Mouse (Mus musculus): ENCODE measurements around the gene Parp11.

Gene Parp11

DNA sequence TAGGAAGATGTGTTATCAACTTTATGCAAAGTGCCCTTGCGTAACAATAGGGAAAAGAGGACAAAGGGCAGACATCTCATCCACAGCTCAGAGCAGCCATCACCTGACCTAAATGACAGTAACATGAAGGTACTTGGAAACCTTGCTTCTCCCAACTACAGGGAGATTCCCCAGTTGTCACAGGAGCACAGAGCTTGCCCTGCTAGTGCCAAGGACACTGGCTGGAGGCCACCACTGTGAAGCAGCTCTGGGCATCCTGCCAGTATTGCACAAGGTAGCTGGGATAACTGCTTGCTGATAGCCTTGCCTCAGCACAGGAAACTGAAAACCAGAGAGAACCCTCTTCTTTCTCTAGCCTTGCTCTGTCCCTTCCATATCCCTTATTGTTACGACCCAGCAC is 82.8 kb downstream of the Parp11 start:
- ChIA-PET POLR2A (interaction anchor here in 3 of 4 experiments (0.6 to 1.4 kb wide), 5 partner anchors 10 to 614 kb away, joined by 3 to 5 read pairs (median 3); partner anchors contain the start of gene Cracr2a (in 1 of the 3)), CTCF (interaction anchor here in 3 of 4 experiments (0.6 to 2.1 kb wide), 3 partner anchors 12 to 469 kb away, joined by 4 to 13 read pairs (median 5); no protein-coding TSS in a partner anchor)

- CTCF ChIA-PET: interaction anchor here in 3 of 4 experiments (0.6 to 2.1 kb wide), 5 partner anchors 11 to 469 kb away, joined by 3 to 13 read pairs (median 6); no protein-coding TSS in a partner anchor
- POLR2A ChIA-PET: interaction anchor here in 2 of 4 experiments (0.8 to 1.4 kb wide), 2 partner anchors 9 to 675 kb away, joined by 3 to 10 read pairs; no protein-coding TSS in a partner anchor
Observed at GRCm38 (mm10) chr6:127530206-127530605, 83.6 kb downstream of the Parp11 start.

DNA sequence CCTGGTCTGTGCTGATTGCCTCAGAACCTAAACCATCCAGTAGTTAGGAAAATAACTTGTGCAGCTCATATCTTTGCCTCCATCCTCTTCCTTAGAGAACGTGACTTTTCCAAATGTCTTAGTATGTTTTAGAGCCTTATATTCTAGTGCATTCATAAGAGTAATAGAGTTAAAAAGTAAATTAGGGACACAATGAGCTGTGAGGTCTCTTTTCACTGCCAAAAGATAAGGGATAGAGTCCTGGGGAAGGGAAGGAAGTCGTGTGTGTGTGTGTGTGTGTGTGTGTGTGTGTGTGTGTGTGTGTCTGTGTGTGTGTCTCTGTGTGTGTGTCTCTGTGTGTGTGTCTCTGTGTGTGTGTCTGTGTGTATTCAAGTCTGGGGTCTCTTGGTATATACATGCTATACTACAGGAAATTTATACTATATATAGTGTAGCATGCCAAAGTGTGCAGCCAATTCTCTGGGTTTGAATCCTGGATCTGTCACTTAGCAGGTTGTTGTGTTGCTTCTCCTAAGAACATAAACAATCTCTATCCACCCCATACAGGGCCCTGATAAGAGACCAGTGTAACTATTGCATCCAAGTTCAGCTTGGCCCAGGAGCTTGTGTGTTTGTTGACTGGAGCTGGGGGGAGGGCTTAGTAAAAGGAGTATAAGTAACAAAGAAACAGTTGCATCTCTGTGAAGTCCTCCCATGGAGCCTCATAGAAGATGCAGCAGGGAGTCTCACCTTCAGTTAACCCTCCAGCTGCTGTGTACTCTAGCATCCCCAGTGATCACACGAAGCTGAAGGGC is 85.0 kb downstream of the Parp11 start:
- CTCF ChIA-PET: interaction anchor here in 2 of 4 experiments (1.5 kb wide), 3 partner anchors 10 kb away, joined by 5 to 6 read pairs (median 5); no protein-coding TSS in a partner anchor
- POLR2A ChIA-PET: no interaction called here

DNA sequence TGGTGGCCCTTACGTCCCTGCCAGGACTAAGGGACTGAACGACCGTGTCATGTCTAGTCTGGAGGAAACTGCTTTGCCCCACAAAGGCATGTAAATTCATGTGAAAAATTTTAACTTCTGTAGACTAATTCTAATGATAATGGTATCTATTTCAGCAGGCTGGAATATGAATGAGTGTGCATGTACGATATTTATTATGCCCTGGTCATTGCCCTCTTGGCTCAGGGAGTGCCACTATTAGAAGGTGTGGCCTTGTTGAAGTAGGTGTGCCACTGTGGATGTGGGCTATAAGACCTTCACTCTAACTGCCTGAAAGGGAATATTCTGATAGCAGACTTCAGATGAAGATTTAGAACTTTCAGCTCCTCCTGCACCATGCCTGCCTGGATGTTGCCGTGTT is 85.7 kb downstream of the Parp11 start:
- ChIA-PET CTCF (interaction anchor here in 2 of 4 experiments (1.5 kb wide), 2 partner anchors 9 kb away, joined by 5 read pairs; no protein-coding TSS in a partner anchor), POLR2A (no interaction called here)

DNA sequence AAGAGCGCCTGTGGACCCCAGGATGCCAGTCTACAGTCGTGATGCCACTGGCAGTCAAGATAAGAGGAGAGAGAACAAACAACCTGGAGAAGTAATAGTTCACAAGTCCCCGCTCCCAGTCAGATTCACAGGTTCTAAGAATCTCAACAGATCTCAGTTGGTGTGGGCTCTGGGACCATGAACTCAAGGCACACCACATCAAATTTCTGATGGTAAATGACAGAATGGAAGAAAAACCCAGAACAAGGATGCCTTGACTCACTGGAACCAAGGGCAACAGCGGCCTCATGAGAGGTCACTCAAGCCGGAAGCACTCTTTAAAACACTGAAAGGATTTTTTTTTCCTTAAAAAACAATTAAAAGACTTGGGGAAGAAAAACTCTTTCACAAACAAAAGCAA is 87.1 kb downstream of the Parp11 start:
- ChIA-PET CTCF (no interaction called here), POLR2A (no interaction called here)

DNA sequence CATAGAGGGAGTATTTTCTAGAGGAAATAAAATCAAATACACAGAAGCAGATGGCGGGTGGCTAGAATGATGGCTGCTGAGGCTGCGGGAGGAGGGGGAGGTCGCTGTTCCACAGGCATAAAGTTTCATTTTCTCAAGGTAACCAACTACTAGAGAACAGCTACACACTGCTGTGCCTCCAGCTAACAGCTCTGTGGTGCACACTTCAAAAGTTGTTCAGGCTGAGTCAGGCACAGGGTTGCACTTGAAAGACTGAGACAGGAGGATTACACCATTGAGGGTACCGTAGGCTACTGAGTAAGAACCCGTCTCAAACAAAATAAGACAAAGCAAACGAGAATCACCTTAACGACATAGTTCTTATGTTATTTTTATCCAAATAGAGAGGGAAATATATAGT is 90.4 kb downstream of the Parp11 start:
- POLR2A ChIA-PET: no interaction called here
- CTCF ChIA-PET: interaction anchor here in 1 of 4 experiments (0.7 kb wide), 1 partner anchor 39 kb away, joined by 5 read pairs; no protein-coding TSS in a partner anchor

DNA sequence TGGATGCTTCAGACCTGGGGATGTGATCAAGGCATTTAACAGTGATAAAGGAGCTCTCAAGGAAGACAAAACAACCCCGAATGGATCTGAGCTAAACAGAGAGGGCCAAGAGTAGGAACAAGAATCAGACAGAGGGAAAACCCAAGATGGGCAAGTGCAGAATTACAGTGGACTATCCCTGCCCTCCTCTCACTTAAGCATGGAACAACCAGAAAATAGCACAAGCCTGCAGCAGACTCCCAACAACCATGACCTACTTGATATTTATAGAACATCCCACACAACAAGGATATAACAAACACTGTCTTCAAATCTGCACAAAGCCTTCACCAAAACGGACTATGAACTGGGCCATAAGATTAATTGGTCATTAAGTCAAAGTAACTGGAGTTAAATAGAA is 91.5 kb downstream of the Parp11 start:
- ChIA-PET POLR2A (no interaction called here), CTCF (interaction anchor here in 2 of 4 experiments (0.6 to 0.7 kb wide), 2 partner anchors 12 to 401 kb away, joined by 3 to 4 read pairs; no protein-coding TSS in a partner anchor)

GRCm38 (mm10) chr6:127539226-127539625 is 92.6 kb downstream of the Parp11 start:
- ChIA-PET POLR2A (interaction anchor here in 2 of 4 experiments (0.7 to 1.1 kb wide), 3 partner anchors 9 to 882 kb away, joined by 3 to 6 read pairs (median 3); no protein-coding TSS in a partner anchor), CTCF (interaction anchor here in 3 of 4 experiments (0.5 to 1.7 kb wide), 10 partner anchors 14 to 1035 kb away, joined by 3 to 7 read pairs (median 4); no protein-coding TSS in a partner anchor)

DNA sequence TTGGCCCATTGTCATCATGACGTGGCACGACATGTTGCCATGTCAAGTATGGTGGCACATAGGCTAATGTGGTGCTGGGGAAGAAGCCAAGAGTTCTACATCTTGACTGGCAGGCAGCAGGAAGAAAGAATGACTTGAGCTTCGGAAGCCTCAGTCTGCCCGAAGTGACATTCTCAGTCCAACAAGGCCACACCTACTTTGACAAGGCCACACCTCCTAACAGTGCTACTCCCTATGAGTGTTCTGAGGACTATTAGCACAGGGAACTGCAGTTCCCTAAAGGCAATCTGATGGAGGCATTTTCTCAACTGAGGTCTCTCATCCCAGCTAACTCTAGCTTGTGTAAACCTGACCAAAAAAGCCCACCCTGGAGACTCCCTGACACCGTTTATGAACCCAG is 93.0 kb downstream of the Parp11 start:
- ChIA-PET POLR2A (interaction anchor here in 2 of 4 experiments (0.7 to 1.1 kb wide), 4 partner anchors 10 to 881 kb away, joined by 3 to 6 read pairs (median 3); no protein-coding TSS in a partner anchor), CTCF (interaction anchor here in 3 of 4 experiments (0.5 to 1.7 kb wide), 10 partner anchors 14 to 1035 kb away, joined by 3 to 7 read pairs (median 3); no protein-coding TSS in a partner anchor)

GRCm38 (mm10) chr6:127540517-127540916 is 93.9 kb downstream of the Parp11 start:
- ChIA-PET POLR2A (no interaction called here), CTCF (interaction anchor here in 2 of 4 experiments (0.6 to 1.7 kb wide), 5 partner anchors 13 to 388 kb away, joined by 3 to 7 read pairs (median 3); no protein-coding TSS in a partner anchor)

DNA sequence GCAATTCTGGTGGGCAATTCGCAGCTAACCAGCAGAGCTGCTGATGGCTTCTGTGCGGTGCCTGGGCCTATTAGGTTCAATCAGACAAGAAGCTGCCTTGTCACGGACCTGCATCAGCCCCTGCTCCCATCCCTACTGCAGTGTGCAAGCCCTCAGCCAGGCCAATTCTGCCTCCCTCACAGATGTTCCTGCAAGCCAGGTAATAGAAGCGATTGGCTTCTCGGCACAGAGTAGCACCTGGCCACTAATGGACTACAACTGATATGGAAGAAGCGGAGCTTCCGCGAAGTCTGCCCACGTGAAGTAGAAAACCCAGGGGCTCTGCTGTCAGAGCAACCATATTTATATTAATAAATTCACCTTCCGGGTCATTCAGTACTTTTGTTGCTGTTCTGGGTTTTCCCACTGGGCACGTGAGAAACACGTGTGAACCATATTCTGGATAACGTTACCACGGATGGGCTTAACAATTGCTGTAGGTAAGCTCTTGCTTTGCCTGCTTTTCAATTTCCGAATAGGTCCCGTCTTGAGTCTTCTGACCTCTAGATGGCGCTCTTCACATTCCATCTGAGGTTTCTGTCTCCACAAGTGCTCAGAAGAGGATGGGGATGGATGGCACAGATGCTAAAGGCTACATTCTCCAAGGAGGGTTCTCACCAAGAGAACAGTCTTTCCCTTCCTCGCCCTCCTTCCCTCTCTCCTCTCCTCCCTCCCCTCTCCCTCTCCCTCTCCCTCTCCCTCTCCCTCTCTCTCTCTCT is 95.2 kb downstream of the Parp11 start:
- CTCF ChIA-PET: interaction anchor here (0.5 to 2.2 kb wide), 74 partner anchors 10 to 417 kb away, joined by 3 to 28 read pairs (median 4); partner anchors contain the start of genes Cracr2a (in 4 of the 4) and Tspan11 (in 1 of the 4)
- POLR2A ChIA-PET: interaction anchor here in 1 of 4 experiments (0.8 to 1.0 kb wide), 2 partner anchors 12 to 352 kb away, joined by 3 to 4 read pairs; no protein-coding TSS in a partner anchor
